ENCODE assay signal across 8 mouse cellular contexts in the genomic region with DNA sequence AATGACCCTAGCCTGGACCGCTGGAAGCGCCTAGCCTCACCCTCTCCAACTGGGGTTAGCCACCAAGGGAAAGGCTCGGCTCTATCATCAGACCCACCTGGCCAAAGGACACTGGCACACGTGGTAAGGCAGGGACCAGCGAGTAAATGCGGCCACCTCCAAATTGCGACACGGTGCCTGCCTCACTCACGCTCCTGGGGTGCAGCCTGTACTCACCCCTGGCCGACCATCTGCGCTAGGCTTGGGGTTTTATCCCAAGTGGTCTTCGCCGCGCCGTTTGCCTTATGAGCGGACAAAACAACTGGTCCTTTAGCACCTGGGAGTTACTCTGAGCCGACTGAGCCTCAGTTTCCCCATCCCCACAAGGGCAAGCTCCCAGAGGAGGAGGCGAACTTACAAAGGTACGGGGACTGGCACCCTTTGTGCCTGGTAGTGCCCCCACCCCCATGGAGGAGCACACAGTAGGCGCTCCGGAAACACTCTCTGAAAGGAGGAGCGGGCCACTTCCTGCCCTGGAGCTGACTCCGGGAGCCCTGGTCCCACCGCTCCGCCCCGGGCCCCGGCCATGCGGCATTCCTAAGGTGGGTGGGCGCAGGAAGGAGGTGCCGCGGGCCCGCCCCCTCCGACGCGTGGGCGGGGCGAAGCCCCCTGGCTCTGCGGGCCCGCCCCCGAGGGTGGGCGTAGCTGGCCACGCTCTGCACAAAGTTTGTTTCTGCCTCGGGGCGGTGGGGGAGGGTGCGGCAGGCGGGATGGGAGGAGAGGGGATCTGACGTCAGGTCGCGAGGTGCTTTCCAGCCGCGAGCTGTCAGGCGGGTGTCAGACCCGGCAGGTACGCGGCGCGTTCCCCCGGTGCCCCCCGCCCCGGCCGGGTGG. TPM values are rescaled to one million over a fixed set of nuclear protein-coding genes. Genes with fewer than 3 reads are reported as not detected.
DNase-seq lines count a peak whose midpoint lies in the region; ATAC-seq and TF ChIP-seq lines count a peak whose summit lies in the region.

A gene (plus strand): TSS at position 689 of the 873 bp plus-strand sequence.

- peak within 1 kb of the TSS; percentile 77 for H3K27ac ChIP-seq in MEL (ENCODE audit: control insufficient read depth, low read depth, low read length)
- H3K27ac ChIP-seq in bone marrow, adult 2 months (ENCODE audit: control insufficient read depth, insufficient read depth, low read depth, low read length, poor library complexity) = peak within 1 kb of the TSS; percentile 6
- peak within 1 kb of the TSS; percentile 94 for H3K27ac ChIP-seq in intestine, embryonic 15.5 days
- H3K27ac ChIP-seq in neural tube, embryonic 15.5 days (replicated peaks) = peak within 1 kb of the TSS; percentile 80

- peak; percentile 91 for DNase-seq in MEL (ENCODE audit: low read depth, low spot score)
- DNase-seq in gastrocnemius, postnatal 36 days = peak; percentile 14 to 22
- DNase-seq in lung, adult 18-20 months = peak; percentile 46 to 60
- peak; percentile 92 for DNase-seq in thymus, postnatal 4 days

- no peaks in the 10 kb centered on the region for H3K9me3 ChIP-seq in MEL (replicated peaks; ENCODE audit: insufficient read depth, low read length)
- no peaks in the 10 kb centered on the region for H3K9me3 ChIP-seq in intestine, embryonic 15.5 days
- H3K9me3 ChIP-seq in neural tube, embryonic 15.5 days (replicated peaks) = no peaks in the 10 kb centered on the region

- H3K79me2 ChIP-seq in MEL (ENCODE audit: control insufficient read depth, insufficient read depth, low read length, poor library complexity) = peaks cover 37% of the 10 kb centered on the region

- TF ChIP-seq CTCF in MEL (IDR thresholded peaks at IDR 0.05 in 2 of 3, conservative IDR thresholded peaks at IDR 0.05 in 1 of 3; ENCODE audit: control insufficient read depth in 1 of 3, insufficient read depth in 1 of 3, low read depth in 2 of 3, low read length in 3 of 3, poor library complexity in 1 of 3, severe bottlenecking in 1 of 3) = no peak
- no peak for TF ChIP-seq CTCF in bone marrow, adult 2 months (IDR thresholded peaks at IDR 0.05; ENCODE audit: control insufficient read depth, insufficient read depth, low read length)

- TF ChIP-seq EP300 in MEL (IDR thresholded peaks at IDR 0.05; ENCODE audit: low read depth in 1 of 2, low read length in 2 of 2) = no peak

- peak; percentile 54 to 69; a peak in 2 of 4 replicates for TF ChIP-seq POLR2A in MEL (IDR thresholded peaks at IDR 0.05; ENCODE audit: control insufficient read depth in 1 of 2, insufficient read depth in 1 of 2, low read depth in 1 of 2, low read length in 2 of 2, poor library complexity in 1 of 2)
- no peak for TF ChIP-seq POLR2A in bone marrow, adult 2 months (IDR thresholded peaks at IDR 0.05; ENCODE audit: borderline replicate concordance, control insufficient read depth, low read depth, low read length)

- peak within 1 kb of the TSS; percentile 86 for H3K4me2 ChIP-seq in intestine, embryonic 15.5 days (replicated peaks)
- peak within 1 kb of the TSS; percentile 98 for H3K4me2 ChIP-seq in neural tube, embryonic 15.5 days

- TF ChIP-seq RAD21 in MEL (IDR thresholded peaks at IDR 0.05; ENCODE audit: low read depth, low read length) = no peak

- 12% methylated on average over 61 of the region's 61 CpGs for WGBS in bone marrow, adult 2 months
- WGBS in intestine, embryonic 15.5 days = 2% methylated on average over 61 of the region's 61 CpGs
- WGBS in neural tube, embryonic 15.5 days = 2% methylated on average over 56 of the region's 61 CpGs

- peak within 1 kb of the TSS; percentile 63 to 65 for H3K4me3 ChIP-seq in MEL (ENCODE audit: control insufficient read depth in 1 of 2, insufficient read depth in 1 of 2, low read depth in 2 of 2, low read length in 2 of 2)
- H3K4me3 ChIP-seq in bone marrow, adult 2 months (replicated peaks; ENCODE audit: control insufficient read depth, low read depth, low read length) = peak within 1 kb of the TSS; percentile 51
- H3K4me3 ChIP-seq in intestine, embryonic 15.5 days (replicated peaks) = peak within 1 kb of the TSS; percentile 94
- H3K4me3 ChIP-seq in neural tube, embryonic 15.5 days (replicated peaks) = peak within 1 kb of the TSS; percentile 60

- no peaks in the 10 kb centered on the region for H3K27me3 ChIP-seq in MEL (ENCODE audit: control insufficient read depth in 1 of 2, insufficient read depth in 2 of 2, low read length in 2 of 2)
- no peaks in the 10 kb centered on the region for H3K27me3 ChIP-seq in intestine, embryonic 15.5 days (replicated peaks)
- H3K27me3 ChIP-seq in neural tube, embryonic 15.5 days (replicated peaks) = peaks cover 27% of the 10 kb centered on the region

- peaks cover 3 to 10% of the 10 kb centered on the region in 2 experiments; a peak in 3 of 4 replicates for H3K4me1 ChIP-seq in MEL (ENCODE audit: control insufficient read depth in 1 of 2, insufficient read depth in 2 of 2, low read length in 2 of 2)
- H3K4me1 ChIP-seq in bone marrow, adult 2 months (ENCODE audit: control insufficient read depth, insufficient read depth, low read length) = no peaks in the 10 kb centered on the region; the same call in 1 of the 2 replicates
- peaks cover 44% of the 10 kb centered on the region for H3K4me1 ChIP-seq in intestine, embryonic 15.5 days (replicated peaks)
- H3K4me1 ChIP-seq in neural tube, embryonic 15.5 days = peaks cover 45% of the 10 kb centered on the region

- peak; percentile 86 for ATAC-seq in intestine, embryonic 15.5 days
- ATAC-seq in neural tube, embryonic 15.5 days (ENCODE audit: low FRiP score) = peak; percentile 71; the same call in 1 of the 2 replicates
- no peak for ATAC-seq in erythroid progenitor cell, adult 5-6 weeks (replicated peaks; ENCODE audit: low FRiP score, poor library complexity, severe bottlenecking)

- H3K36me3 ChIP-seq in MEL (ENCODE audit: control insufficient read depth in 1 of 2, insufficient read depth in 2 of 2, low read length in 2 of 2) = peaks cover 0 to 7% of the 10 kb centered on the region in 2 experiments; a peak in 2 of 4 replicates
- peaks cover under 1% of the 10 kb centered on the region for H3K36me3 ChIP-seq in intestine, embryonic 15.5 days
- no peaks in the 10 kb centered on the region for H3K36me3 ChIP-seq in neural tube, embryonic 15.5 days

- intact Hi-C loops in gastrocnemius, postnatal 36 days (cut with DNase I) = no loop called here

- H3K9ac ChIP-seq in MEL (ENCODE audit: control insufficient read depth, low read depth, low read length, poor library complexity, severe bottlenecking) = peak within 1 kb of the TSS; percentile 97
- H3K9ac ChIP-seq in intestine, embryonic 15.5 days = peak within 1 kb of the TSS; percentile 80
- peak within 1 kb of the TSS; percentile 56 for H3K9ac ChIP-seq in neural tube, embryonic 15.5 days (replicated peaks)

TF ChIP-seq in MEL, 35 proteins besides CTCF, POLR2A, EP300 and RAD21:
- TF ChIP-seq ZKSCAN1 (IDR thresholded peaks at IDR 0.05; ENCODE audit: low read depth, low read length) (peak; percentile 98), TAL1 (IDR thresholded peaks at IDR 0.05; ENCODE audit: low read length) (no peak), ELF1 (IDR thresholded peaks at IDR 0.05; ENCODE audit: low read depth, low read length) (0 out of 2 replicates have a peak, but pooled peaks have one; percentile 13), MAX (IDR thresholded peaks at IDR 0.05; ENCODE audit: low read length) (peak; percentile 55), HCFC1 (IDR thresholded peaks at IDR 0.05; ENCODE audit: low read depth, low read length) (peak; percentile 67), SIN3A (IDR thresholded peaks at IDR 0.05; ENCODE audit: low read length) (peak; percentile 86), BHLHE40 (IDR thresholded peaks at IDR 0.05; ENCODE audit: borderline replicate concordance, low read depth, low read length) (no peak), NELFE (IDR thresholded peaks at IDR 0.05; ENCODE audit: low read depth, low read length) (peak; percentile 15; the same call in 1 of the 2 replicates), MAZ (IDR thresholded peaks at IDR 0.05; ENCODE audit: low read depth, low read length) (peak; percentile 78), MXI1 (IDR thresholded peaks at IDR 0.05; ENCODE audit: low read depth, low read length) (peak; percentile 64), MYC (IDR thresholded peaks at IDR 0.05; ENCODE audit: low read depth, low read length) (0 out of 2 replicates have a peak, but pooled peaks have one; percentile 23), NRF1 (IDR thresholded peaks at IDR 0.05; ENCODE audit: insufficient read depth, low read depth, low read length, poor library complexity, severe bottlenecking) (no peak)

RNA-seq across cellular contexts. Expression of the gene that starts here (rescaled TPM):
- 15.2 and 16.9 TPM in 2 replicates for total RNA-seq in MEL (2012; rRNA removed)
- 10 to 100 TPM in 1 of 2 experiments, not detected in 1; 43.3 TPM for polyA plus RNA-seq in MEL (2012; ENCODE audit: insufficient read depth in 1 of 2, insufficient read length in 2 of 2, low read depth in 1 of 2, low replicate concordance in 2 of 2, missing spikeins in 1 of 2)
- polyA plus RNA-seq in bone marrow, adult 2 months (2011; ENCODE audit: insufficient read depth, insufficient read length, low replicate concordance, missing spikeins) = 3.1 and 5.5 TPM in 2 replicates
- total RNA-seq in gastrocnemius, postnatal 36 days (2021) = under 1 TPM; 0.32 to 0.51 TPM
- polyA plus RNA-seq in intestine, embryonic 15.5 days (2015; fragmentation: Nextera tagmentation; extraction: Ambion mirVana) = 34.3 and 38.3 TPM in 2 replicates
- 10.3 and 16.5 TPM in 2 replicates for polyA plus RNA-seq in neural tube, embryonic 15.5 days (2015; fragmentation: Nextera tagmentation; extraction: Ambion mirVana)
- 2.2 and 3.8 TPM in 2 replicates for total RNA-seq in erythroid progenitor cell, adult 5-6 weeks (2015; ENCODE audit: low replicate concordance)
- total RNA-seq in erythroid progenitor cell, adult 5-6 weeks (2017; ENCODE audit: low replicate concordance) = 1.9 and 18.2 TPM in 2 replicates

Comparison
In these comparisons a context has a peak if more than half of its experiments do, and no peak if none do; other contexts are left out.
1. Peak in DNase-seq in gastrocnemius, postnatal 36 days; RNA of the gene not detected or under 1 TPM.
2. DNase-seq: peak in every context shown above with its lines; median percentile 92 in thymus, postnatal 4 days; 91 in MEL; 53 in lung, adult 18-20 months; 18 in gastrocnemius, postnatal 36 days.
3. H3K27ac ChIP-seq: peak in every context shown above with its lines; median percentile 94 in intestine, embryonic 15.5 days; 80 in neural tube, embryonic 15.5 days; 77 in MEL; 6 in bone marrow, adult 2 months.